Mouse (Mus musculus) forebrain, embryonic 12.5 days (tissue): ENCODE measurements around the gene Tmx1. TPM values are rescaled to one million over a fixed set of nuclear protein-coding genes. Genes with fewer than 3 reads are reported as not detected.

Experiments used
- ATAC-seq: fragments of 200-750 bp; cut with Nextera tagmentation; 2 replicates; pipeline ENCODE4 v1.8.0; 2017; ENCODE audit warnings: moderate TSS enrichment; ENCODE audit not compliant: low FRiP score
- H3K27ac ChIP-seq: fragments of 300-500 bp; sonication (generic); 2 replicates; pipeline ENCODE4 v1.5.1; 2016; ENCODE audit warnings: mild to moderate bottlenecking
- H3K27me3 ChIP-seq: fragments of 300-500 bp; sonication (generic); 2 replicates; pipeline ENCODE4 v1.6.1; 2016; ENCODE audit warnings: mild to moderate bottlenecking
- H3K36me3 ChIP-seq: fragments of 300-500 bp; sonication (generic); replicated peaks from 2 replicates; pipeline ENCODE4 v1.6.1; 2016; ENCODE audit warnings: mild to moderate bottlenecking
- H3K4me1 ChIP-seq: fragments of 300-500 bp; sonication (generic); 2 replicates; pipeline ENCODE4 v1.6.1; 2016
- H3K4me2 ChIP-seq: fragments of 300-500 bp; sonication (generic); 2 replicates; pipeline ENCODE4 v1.6.1; 2016; ENCODE audit warnings: mild to moderate bottlenecking, moderate library complexity
- H3K4me3 ChIP-seq: fragments of 300-500 bp; sonication (generic); replicated peaks from 2 replicates; pipeline ENCODE4 v1.5.1; 2016; ENCODE audit warnings: mild to moderate bottlenecking
- H3K9ac ChIP-seq: fragments of 300-500 bp; sonication (generic); 2 replicates; pipeline ENCODE4 v1.6.1; 2016; ENCODE audit warnings: mild to moderate bottlenecking
- H3K9me3 ChIP-seq: fragments of 300-500 bp; sonication (generic); 2 replicates; pipeline ENCODE4 v1.6.1; 2016
- WGBS: fragments of 180-500 bp; shearing (Covaris S2); methylation state at CpG from one replicate; pipeline ENCODE4 v1.1.7; 2016; 5-methylcytosine and 5-hydroxymethylcytosine counted together
- polyA plus RNA-seq: library from polyadenylated mRNA; unstranded; fragments of >200 nt; fragmentation: Nextera tagmentation; extraction: Ambion mirVana; gene quantifications from 2 replicates; pipeline ENCODE4 v1.2.1, GENCODE M21; 2016

The Tmx1 gene
- polyA plus RNA-seq = 126 and 129 TPM in 2 replicates

GRCm38 (mm10) chr12:70452726-70453645 lies at the start of gene Tmx1:
TSS of gene Tmx1 (plus strand) at chr12:70453095.
- Histone ChIP-seq H3K4me3 (peak within 1 kb of the TSS; percentile 76), H3K27ac (peak within 1 kb of the TSS; percentile 82), H3K36me3 (peaks cover 3% of the 10 kb centered on the region), H3K4me2 (peak within 1 kb of the TSS; percentile 64), H3K27me3 (no peaks in the 10 kb centered on the region), H3K9ac (peak within 1 kb of the TSS; percentile 88), H3K9me3 (no peaks in the 10 kb centered on the region), H3K4me1 (peaks cover 17% of the 10 kb centered on the region)
- ATAC-seq = peak; percentile 98
- 1% methylated on average over 49 of the region's 58 CpGs for WGBS

GRCm38 (mm10) chr12:70404327-70404726 lies 48.6 kb upstream of the Tmx1 start:
- Histone ChIP-seq H3K36me3 (no peaks in the 10 kb centered on the region), H3K4me2 (no peak overlapping the region), H3K27me3 (no peaks in the 10 kb centered on the region), H3K4me1 (no peaks in the 10 kb centered on the region), H3K27ac (no peak overlapping the region), H3K4me3 (no peak overlapping the region), H3K9me3 (no peaks in the 10 kb centered on the region), H3K9ac (no peak overlapping the region)
- 83% methylated on average over 6 of the region's 6 CpGs for WGBS
- no peak for ATAC-seq

- Histone ChIP-seq H3K27me3 (no peaks in the 10 kb centered on the region), H3K4me1 (no peaks in the 10 kb centered on the region), H3K27ac (no peak overlapping the region), H3K9me3 (no peaks in the 10 kb centered on the region), H3K36me3 (no peaks in the 10 kb centered on the region), H3K4me3 (no peak overlapping the region), H3K4me2 (no peak overlapping the region), H3K9ac (no peak overlapping the region)
- no peak for ATAC-seq
- 84% methylated on average over 1 of the region's 1 CpGs for WGBS
Measured at GRCm38 (mm10) chr12:70408396-70408795, 44.5 kb upstream of the Tmx1 start.

GRCm38 (mm10) chr12:70409600-70409999 lies 43.3 kb upstream of the Tmx1 start:
- no peaks in the 10 kb centered on the region for H3K9me3 ChIP-seq
- no peak overlapping the region for H3K9ac ChIP-seq
- H3K27me3 ChIP-seq = no peaks in the 10 kb centered on the region
- WGBS = 82% methylated on average over 2 of the region's 2 CpGs
- no peaks in the 10 kb centered on the region for H3K36me3 ChIP-seq
- H3K4me2 ChIP-seq = no peak overlapping the region
- H3K27ac ChIP-seq = no peak overlapping the region
- H3K4me3 ChIP-seq = no peak overlapping the region
- H3K4me1 ChIP-seq = no peaks in the 10 kb centered on the region
- no peak for ATAC-seq

GRCm38 (mm10) chr12:70420216-70420615 lies 32.7 kb upstream of the Tmx1 start:
- Histone ChIP-seq H3K4me1 (peaks cover 7% of the 10 kb centered on the region; the same call in 1 of the 2 replicates), H3K36me3 (no peaks in the 10 kb centered on the region), H3K4me3 (no peak overlapping the region), H3K27ac (no peak overlapping the region), H3K9ac (no peak overlapping the region), H3K4me2 (no peak overlapping the region), H3K27me3 (no peaks in the 10 kb centered on the region), H3K9me3 (no peaks in the 10 kb centered on the region)
- no peak for ATAC-seq
- WGBS = 98% methylated on average over 1 of the region's 1 CpGs

GRCm38 (mm10) chr12:70421028-70421427 lies 31.9 kb upstream of the Tmx1 start:
- no peak overlapping the region for H3K9ac ChIP-seq
- H3K4me3 ChIP-seq = no peak overlapping the region
- 87% methylated on average over 3 of the region's 3 CpGs for WGBS
- H3K4me2 ChIP-seq = no peak overlapping the region
- H3K4me1 ChIP-seq = peaks cover 7% of the 10 kb centered on the region; the same call in 1 of the 2 replicates
- H3K9me3 ChIP-seq = no peaks in the 10 kb centered on the region
- no peak for ATAC-seq
- no peaks in the 10 kb centered on the region for H3K27me3 ChIP-seq
- H3K27ac ChIP-seq = no peak overlapping the region
- H3K36me3 ChIP-seq = no peaks in the 10 kb centered on the region

- peak; percentile 87 for ATAC-seq
- H3K4me2 ChIP-seq = no peak overlapping the region
- no peaks in the 10 kb centered on the region for H3K27me3 ChIP-seq
- H3K36me3 ChIP-seq = no peaks in the 10 kb centered on the region
- no peaks in the 10 kb centered on the region for H3K9me3 ChIP-seq
- WGBS = 56% methylated on average over 9 of the region's 9 CpGs
- H3K4me3 ChIP-seq = no peak overlapping the region
- no peak overlapping the region for H3K9ac ChIP-seq
- H3K27ac ChIP-seq = peak overlapping the region; percentile 50; the same call in 1 of the 2 replicates
- H3K4me1 ChIP-seq = peaks cover 11% of the 10 kb centered on the region; the same call in 1 of the 2 replicates
Measured at GRCm38 (mm10) chr12:70422322-70423118, 30.4 kb upstream of the Tmx1 start.

- Histone ChIP-seq H3K27me3 (0 out of 2 replicates have a peak, but pooled peaks cover 3% of the 10 kb centered on the region), H3K4me1 (peaks cover 7% of the 10 kb centered on the region; the same call in 1 of the 2 replicates), H3K9me3 (no peaks in the 10 kb centered on the region), H3K27ac (no peak overlapping the region), H3K9ac (no peak overlapping the region), H3K36me3 (no peaks in the 10 kb centered on the region), H3K4me3 (no peak overlapping the region), H3K4me2 (no peak overlapping the region)
- 75% methylated on average over 3 of the region's 3 CpGs for WGBS
- no peak for ATAC-seq
Measured at GRCm38 (mm10) chr12:70427885-70428284, 25.0 kb upstream of the Tmx1 start.

- Histone ChIP-seq H3K4me3 (no peak overlapping the region), H3K9me3 (no peaks in the 10 kb centered on the region), H3K36me3 (no peaks in the 10 kb centered on the region), H3K27ac (no peak overlapping the region), H3K27me3 (0 out of 2 replicates have a peak, but pooled peaks cover 3% of the 10 kb centered on the region), H3K4me1 (peaks cover 7% of the 10 kb centered on the region; the same call in 1 of the 2 replicates), H3K9ac (no peak overlapping the region), H3K4me2 (no peak overlapping the region)
- ATAC-seq = no peak
- WGBS = 80% methylated on average over 4 of the region's 4 CpGs
Measured at GRCm38 (mm10) chr12:70429637-70430036, 23.3 kb upstream of the Tmx1 start.

- Histone ChIP-seq H3K9me3 (no peaks in the 10 kb centered on the region), H3K4me3 (no peak overlapping the region), H3K27ac (no peak overlapping the region), H3K4me2 (no peak overlapping the region), H3K27me3 (0 out of 2 replicates have a peak, but pooled peaks cover 3% of the 10 kb centered on the region), H3K9ac (no peak overlapping the region), H3K36me3 (no peaks in the 10 kb centered on the region), H3K4me1 (peaks cover 7% of the 10 kb centered on the region; the same call in 1 of the 2 replicates)
- ATAC-seq = peak; percentile 53; the same call in 1 of the 2 replicates
- WGBS = 31% methylated on average over 8 of the region's 8 CpGs
Measured at GRCm38 (mm10) chr12:70430307-70430950, 22.5 kb upstream of the Tmx1 start.

- Histone ChIP-seq H3K4me2 (no peak overlapping the region), H3K36me3 (no peaks in the 10 kb centered on the region), H3K4me3 (no peak overlapping the region), H3K4me1 (peaks cover 7% of the 10 kb centered on the region; the same call in 1 of the 2 replicates), H3K9me3 (no peaks in the 10 kb centered on the region), H3K27ac (no peak overlapping the region), H3K27me3 (0 out of 2 replicates have a peak, but pooled peaks cover 3% of the 10 kb centered on the region), H3K9ac (no peak overlapping the region)
- 52% methylated on average over 5 of the region's 5 CpGs for WGBS
- no peak; the same call in 1 of the 2 replicates for ATAC-seq
Measured at GRCm38 (mm10) chr12:70431428-70431827, 21.5 kb upstream of the Tmx1 start.

- no peak for ATAC-seq
- Histone ChIP-seq H3K27me3 (no peaks in the 10 kb centered on the region), H3K27ac (no peak overlapping the region), H3K9me3 (no peaks in the 10 kb centered on the region), H3K36me3 (no peaks in the 10 kb centered on the region), H3K4me3 (no peak overlapping the region), H3K4me1 (peaks cover 13% of the 10 kb centered on the region), H3K9ac (no peak overlapping the region), H3K4me2 (no peak overlapping the region)
Measured at GRCm38 (mm10) chr12:70449961-70450360, 2.9 kb upstream of the Tmx1 start.
